Mouse (Mus musculus) G1E (cell line): ENCODE results near the gene AB124611.
"Not testable (repeated sequence)": the region's sequence is repeated elsewhere in the genome, so short reads cannot be mapped to it uniquely, and the experiment has no call there.

Experiments
- CTCF ChIP-seq: IDR thresholded peaks from 2 replicates; pipeline ENCODE4 v1.5.1; 2012; ENCODE audit warnings: low read depth, low read length, inconsistent platforms, mixed read lengths
- GATA1 ChIP-seq: IDR thresholded peaks from 2 replicates; pipeline ENCODE4 v1.6.1; 2012; ENCODE audit warnings: borderline replicate concordance, low read length, inconsistent platforms, mixed read lengths
- GATA2 ChIP-seq: IDR thresholded peaks from 2 replicates; pipeline ENCODE4 v1.6.1; 2012; ENCODE audit warnings: low read depth, low read length, inconsistent platforms, borderline replicate concordance
- POLR2AphosphoS5 ChIP-seq: IDR thresholded peaks from 2 replicates; pipeline ENCODE4 v1.6.1; 2012; ENCODE audit warnings: low read depth, low read length, inconsistent platforms; ENCODE audit not compliant: insufficient replicate concordance
- TAL1 ChIP-seq: conservative IDR thresholded peaks from 2 replicates; pipeline ENCODE4 v1.6.1; 2012; ENCODE audit warnings: low read depth, low read length, inconsistent platforms, mixed read lengths

- not testable (repeated sequence) for TF ChIP-seq GATA1, CTCF, TAL1, POLR2AphosphoS5, GATA2
Observed at GRCm38 (mm10) chr9:21488246-21488645, 37.7 kb upstream of the AB124611 start.
